Mouse (Mus musculus) lung, embryonic 16.5 days (tissue): ENCODE data around the gene Aspscr1. TPM values are rescaled to one million over a fixed set of nuclear protein-coding genes. Genes with fewer than 3 reads are reported as not detected.
"Not testable (repeated sequence)": the region's sequence is repeated elsewhere in the genome, so short reads cannot be mapped to it uniquely, and the experiment has no call there.

Experiments
- ATAC-seq: fragments of 200-750 bp; cut with Nextera tagmentation; 2 replicates; pipeline ENCODE4 v1.8.0; 2017; ENCODE audit warnings: low read depth, mild to moderate bottlenecking, moderate library complexity
- H3K27ac ChIP-seq: fragments of 300-500 bp; sonication (generic); 2 replicates; pipeline ENCODE4 v1.5.1; 2014; ENCODE audit warnings: mild to moderate bottlenecking, control low read depth, low read length
- H3K27me3 ChIP-seq: fragments of 300-500 bp; sonication (generic); 2 replicates; pipeline ENCODE4 v1.6.1; 2014; ENCODE audit warnings: low read depth, low read length, mixed read lengths; ENCODE audit not compliant: control insufficient read depth, insufficient read depth
- H3K36me3 ChIP-seq: fragments of 300-500 bp; sonication (generic); 2 replicates; pipeline ENCODE4 v1.6.1; 2014; ENCODE audit warnings: low read length; ENCODE audit not compliant: control insufficient read depth, insufficient read depth
- H3K4me1 ChIP-seq: fragments of 300-500 bp; sonication (generic); replicated peaks from 2 replicates; pipeline ENCODE4 v1.6.1; 2014; ENCODE audit warnings: low read length, mixed read lengths; ENCODE audit not compliant: control insufficient read depth, insufficient read depth
- H3K4me2 ChIP-seq: fragments of 300-500 bp; sonication (generic); 2 replicates; pipeline ENCODE4 v1.6.1; 2014; ENCODE audit warnings: low read depth, low read length, control low read depth
- H3K4me3 ChIP-seq: fragments of 300-500 bp; sonication (generic); 2 replicates; pipeline ENCODE4 v1.5.1; 2014; ENCODE audit warnings: mild to moderate bottlenecking, low read length, control low read depth
- H3K9ac ChIP-seq: fragments of 300-500 bp; sonication (generic); 2 replicates; pipeline ENCODE4 v1.6.1; 2014; ENCODE audit warnings: low read length, control low read depth
- H3K9me3 ChIP-seq: fragments of 300-500 bp; sonication (generic); 2 replicates; pipeline ENCODE4 v1.6.1; 2016; ENCODE audit warnings: low read length; ENCODE audit not compliant: control insufficient read depth
- WGBS: fragments of 180-500 bp; shearing (Covaris S2); extraction: QIAGEN DNeasy Blood & Tissue Kit; methylation state at CpG from one replicate; pipeline ENCODE4 v1.1.7; 2014; 5-methylcytosine and 5-hydroxymethylcytosine counted together
- polyA plus RNA-seq: library from polyadenylated mRNA; unstranded; fragments of >200 nt; fragmentation: Nextera tagmentation; extraction: Ambion mirVana; gene quantifications from 2 replicates; pipeline ENCODE4 v1.2.1, GENCODE M21; 2015

The Aspscr1 gene
- polyA plus RNA-seq, 1 experiment from 2014 or later, result 127 TPM

DNA sequence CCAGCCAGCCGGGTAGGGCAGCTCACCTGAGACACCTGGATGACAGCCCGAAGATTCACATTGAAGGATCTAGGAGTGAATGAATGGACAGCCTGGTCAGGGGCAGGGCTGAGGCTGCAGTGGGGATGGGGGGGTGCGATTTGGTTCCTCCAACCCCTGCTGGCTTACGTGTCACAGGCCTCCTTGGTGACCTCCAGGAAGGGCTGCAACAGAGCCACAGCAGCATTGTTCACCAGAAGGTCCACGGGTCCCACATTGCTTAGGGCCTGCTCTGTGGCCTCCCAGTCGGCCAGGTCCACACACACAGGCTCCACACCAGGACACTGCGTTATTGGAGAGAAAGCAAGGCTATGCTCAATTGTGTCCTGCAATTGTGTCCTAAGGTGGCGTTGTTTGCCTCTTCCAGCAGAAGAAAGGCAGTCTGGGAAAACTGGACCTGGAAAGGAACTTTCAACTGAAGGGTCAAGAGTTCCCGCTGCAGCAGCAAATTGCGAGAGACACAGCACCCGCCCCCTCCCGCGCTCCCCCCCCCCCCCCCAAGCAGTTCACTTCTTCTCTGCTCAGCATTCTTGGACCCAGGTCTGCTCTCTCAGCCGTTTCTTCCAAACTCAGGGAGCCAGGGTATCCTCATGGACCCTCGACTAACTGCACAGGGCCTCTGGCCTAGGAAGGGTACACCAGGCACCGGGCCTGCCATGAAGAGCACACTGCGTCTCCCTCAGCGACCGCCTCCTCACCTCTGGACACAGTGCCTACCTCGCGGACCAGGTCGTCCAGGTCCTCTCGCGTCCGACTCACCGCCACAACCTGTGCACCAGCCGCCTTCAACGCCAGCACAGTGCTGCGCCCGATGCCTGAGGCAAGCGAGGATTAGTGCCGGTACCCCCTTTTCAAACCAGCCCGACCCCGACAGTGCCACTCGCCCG, 53.7 kb downstream of the Aspscr1 start:
- peak overlapping the region; percentile 15 for H3K27ac ChIP-seq
- H3K9ac ChIP-seq, result peak overlapping the region; percentile 80
- peak overlapping the region; percentile 86 for H3K4me2 ChIP-seq
- peaks cover 4% of the 10 kb centered on the region for H3K27me3 ChIP-seq
- 19% methylated on average over 33 of the region's 36 CpGs for WGBS
- ATAC-seq, result peak; percentile 46
- H3K4me1 ChIP-seq, result peaks cover 23% of the 10 kb centered on the region
- H3K36me3 ChIP-seq, result no peaks in the 10 kb centered on the region
- H3K4me3 ChIP-seq, result peak overlapping the region; percentile 75
- no peaks in the 10 kb centered on the region for H3K9me3 ChIP-seq

DNA sequence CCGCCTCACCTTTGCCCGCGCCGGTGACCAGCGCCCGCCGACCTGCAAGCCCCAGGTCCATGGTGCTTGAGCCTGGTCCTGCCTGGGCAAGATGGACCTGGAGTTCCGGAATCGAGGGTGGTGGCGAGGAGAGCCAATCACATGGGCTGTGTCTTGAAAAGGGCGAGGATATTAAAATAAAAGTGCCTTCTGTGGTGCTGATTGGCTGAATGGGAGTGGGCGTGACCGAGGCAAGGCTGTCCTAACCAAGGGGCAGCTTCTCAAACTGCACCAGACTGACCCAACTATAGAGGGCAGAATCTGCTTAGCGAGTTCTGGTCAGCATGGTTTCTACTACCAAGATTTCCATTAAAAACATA, 54.4 kb downstream of the Aspscr1 start, which contains the start of gene Dcxr:
Dcxr (minus strand) TSS at position 113 of the 359 bp plus-strand sequence.
- H3K4me3 ChIP-seq, result peak within 1 kb of the TSS; percentile 75
- peak within 1 kb of the TSS; percentile 80 for H3K9ac ChIP-seq
- H3K4me1 ChIP-seq, result peaks cover 18% of the 10 kb centered on the region
- H3K27ac ChIP-seq, result peak within 1 kb of the TSS; percentile 15
- H3K9me3 ChIP-seq, result no peaks in the 10 kb centered on the region
- H3K4me2 ChIP-seq, result peak within 1 kb of the TSS; percentile 86
- 1% methylated on average over 14 of the region's 14 CpGs for WGBS
- H3K27me3 ChIP-seq, result peaks cover 4% of the 10 kb centered on the region
- ATAC-seq, result peak; percentile 93
- no peaks in the 10 kb centered on the region for H3K36me3 ChIP-seq

DNA sequence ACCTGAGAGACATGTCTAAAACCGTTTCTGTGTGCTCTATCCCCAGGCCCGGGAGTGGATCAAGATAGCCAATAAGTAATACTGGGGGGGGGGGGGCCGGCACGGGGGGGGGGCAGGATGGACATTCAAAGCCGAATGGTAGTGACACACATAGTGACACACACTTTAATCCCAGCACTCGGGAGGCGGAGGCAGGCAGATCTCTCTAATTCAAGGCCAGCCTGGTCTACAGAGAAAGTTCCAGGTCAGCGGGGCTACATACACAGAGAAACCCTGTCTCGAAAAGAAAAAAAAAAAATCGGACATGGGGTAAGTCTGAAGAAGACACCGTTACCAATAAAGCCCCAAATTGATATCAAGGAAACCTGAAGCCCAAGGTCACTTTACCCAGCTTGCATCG, 54.8 kb downstream of the Aspscr1 start:
- no peak overlapping the region for H3K4me2 ChIP-seq

DNA sequence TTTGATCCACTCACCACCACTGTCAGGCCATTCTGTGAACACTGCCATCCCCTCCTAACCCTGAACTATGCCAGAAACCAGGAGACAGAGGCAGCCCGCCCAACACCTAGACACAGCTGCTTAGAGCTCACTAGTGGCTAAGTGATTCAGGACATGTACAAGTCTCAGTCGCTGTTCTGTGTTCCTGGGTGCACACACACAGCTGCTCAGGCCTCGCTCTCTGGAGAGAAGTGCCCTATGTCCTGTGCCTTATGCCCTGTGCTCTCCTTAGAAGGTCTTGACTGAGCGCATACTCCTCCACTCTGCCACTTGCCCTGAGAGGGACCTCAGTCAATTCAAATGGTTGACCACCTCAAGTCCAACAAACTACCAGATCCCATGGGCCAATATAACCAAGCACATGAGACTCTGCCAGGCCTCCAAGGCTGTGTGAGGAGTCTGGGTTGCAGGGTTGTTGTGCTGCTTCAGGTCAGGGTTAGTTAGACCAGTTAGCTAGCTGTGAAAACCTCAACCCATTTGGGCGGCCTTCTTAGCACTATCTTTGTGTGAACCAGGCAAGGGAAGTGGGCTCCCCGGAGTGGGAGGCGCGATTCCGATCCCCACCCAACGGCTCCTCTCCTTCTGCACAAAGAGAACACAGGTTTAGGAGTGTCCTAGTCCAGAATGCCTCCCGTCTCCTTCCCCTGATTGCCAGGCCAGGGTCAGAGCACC, 55.9 kb downstream of the Aspscr1 start:
- Histone ChIP-seq H3K27me3 (no peaks in the 10 kb centered on the region), H3K4me1 (peaks cover 25% of the 10 kb centered on the region), H3K9ac (0 out of 2 replicates have a peak overlapping the region, but pooled peaks have one; percentile 20), H3K27ac (peak overlapping the region; percentile 31), H3K9me3 (no peaks in the 10 kb centered on the region), H3K4me3 (no peak overlapping the region), H3K36me3 (no peaks in the 10 kb centered on the region), H3K4me2 (peak overlapping the region; percentile 41; the same call in 1 of the 2 replicates)
- no peak for ATAC-seq
- 70% methylated on average over 11 of the region's 11 CpGs for WGBS

More for the DNA sequence above, 54.8 kb downstream of the Aspscr1 start:
- Histone ChIP-seq H3K4me3 (no peak overlapping the region), H3K4me1 (peaks cover 16% of the 10 kb centered on the region), H3K27me3 (peaks cover 2% of the 10 kb centered on the region; the same call in 1 of the 2 replicates), H3K9me3 (no peaks in the 10 kb centered on the region), H3K9ac (no peak overlapping the region), H3K27ac (no peak overlapping the region), H3K36me3 (no peaks in the 10 kb centered on the region)
- WGBS, result 48% methylated on average over 12 of the region's 12 CpGs
- ATAC-seq, result no peak

DNA sequence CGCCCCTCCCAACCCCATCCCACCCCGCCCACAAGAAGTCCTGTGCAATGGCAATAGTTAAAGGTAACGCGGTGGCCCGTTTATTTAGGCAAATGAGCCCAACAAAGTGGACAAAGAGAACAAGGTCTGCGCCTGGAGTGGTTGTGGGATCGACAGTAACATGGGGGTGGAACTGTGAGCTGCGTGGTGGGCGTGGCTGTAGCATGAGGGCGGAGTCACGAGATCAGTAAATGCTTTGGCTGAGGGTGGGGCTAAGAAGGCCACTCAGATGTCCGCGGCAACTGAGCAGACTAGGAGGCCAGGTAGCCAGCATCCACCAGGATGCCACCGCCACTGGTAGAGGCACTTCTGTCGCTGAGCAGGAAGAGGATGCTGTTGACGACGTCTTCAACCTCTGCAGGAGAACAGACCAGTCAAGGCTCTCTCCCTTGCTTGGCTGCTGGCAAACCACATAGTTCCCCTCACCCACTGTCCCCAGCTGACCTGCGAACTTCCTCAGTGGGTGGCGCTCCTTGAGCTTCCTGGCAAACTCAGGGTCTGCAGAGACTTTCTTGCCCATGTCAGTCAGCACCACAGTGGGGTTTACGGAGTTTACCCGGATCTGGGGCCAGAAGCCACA, 56.8 kb downstream of the Aspscr1 start:
- Histone ChIP-seq H3K4me1 (peaks cover 25% of the 10 kb centered on the region), H3K9ac (0 out of 2 replicates have a peak overlapping the region, but pooled peaks have one; percentile 20), H3K4me2 (peak overlapping the region; percentile 41), H3K27ac (peak overlapping the region; percentile 31; the same call in 1 of the 2 replicates)
- H3K9me3 ChIP-seq, H3K4me3 ChIP-seq, H3K36me3 ChIP-seq, H3K27me3 ChIP-seq: not testable (repeated sequence)
- WGBS, result 4% methylated on average over 18 of the region's 21 CpGs
- ATAC-seq, result 0 out of 2 replicates have a peak, but pooled peaks have one; percentile 39

DNA sequence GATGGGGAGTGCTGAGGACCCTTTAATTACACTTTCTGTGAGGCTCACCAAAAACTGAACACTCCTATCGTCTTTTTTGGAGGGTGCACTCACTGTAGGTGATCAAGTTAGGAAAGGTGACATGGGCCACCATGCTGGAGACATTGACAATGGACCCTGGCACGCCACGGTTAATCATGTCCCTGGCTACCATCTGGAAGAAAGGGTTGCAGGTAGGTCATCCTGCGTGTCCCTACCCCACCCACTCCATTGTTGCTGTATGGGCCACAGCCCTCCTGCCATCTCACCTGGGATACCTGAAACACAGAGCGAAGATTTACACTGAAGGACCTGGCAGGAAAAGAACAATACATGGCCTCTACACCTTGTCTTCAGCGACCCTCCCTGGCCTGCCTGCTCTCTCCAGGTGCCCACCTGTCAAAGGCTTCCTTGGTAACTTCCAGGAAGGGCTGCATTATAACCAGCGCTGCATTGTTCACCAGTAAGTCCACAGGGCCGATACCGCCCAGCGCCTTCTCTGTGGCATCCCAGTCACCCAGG, 57.6 kb downstream of the Aspscr1 start:
- WGBS, result 85% methylated on average over 10 of the region's 10 CpGs
- Histone ChIP-seq H3K9me3 (no peaks in the 10 kb centered on the region), H3K27me3 (no peaks in the 10 kb centered on the region), H3K4me3 (no peak overlapping the region), H3K9ac (no peak overlapping the region), H3K27ac (no peak overlapping the region), H3K4me2 (no peak overlapping the region), H3K36me3 (no peaks in the 10 kb centered on the region), H3K4me1 (peaks cover 25% of the 10 kb centered on the region)
- no peak for ATAC-seq

DNA sequence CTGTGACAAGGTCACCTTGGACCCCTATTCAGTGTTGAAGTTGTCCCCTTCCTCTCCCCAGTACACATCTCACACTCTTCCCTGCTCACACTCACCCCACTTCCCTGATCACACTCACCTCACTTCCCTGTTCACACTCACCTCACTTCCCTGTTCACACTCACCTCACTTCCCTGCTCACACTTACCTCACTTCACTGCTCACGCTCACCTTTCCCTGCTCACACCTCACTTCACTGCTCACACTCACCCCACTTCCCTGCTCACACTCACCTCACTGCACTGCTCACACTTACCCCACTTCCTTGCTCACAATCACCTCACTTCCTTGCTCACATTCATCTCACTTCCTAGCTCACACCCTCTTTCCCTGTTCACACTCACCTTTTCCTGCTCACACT, 58.6 kb downstream of the Aspscr1 start:
- H3K4me2 ChIP-seq, result no peak overlapping the region
- WGBS, result 80% methylated on average over 1 of the region's 1 CpGs
- H3K27ac ChIP-seq, result 0 out of 2 replicates have a peak overlapping the region, but pooled peaks have one; percentile 7
- no peak for ATAC-seq
- H3K36me3 ChIP-seq, result no peaks in the 10 kb centered on the region
- H3K27me3 ChIP-seq, result no peaks in the 10 kb centered on the region
- H3K4me3 ChIP-seq, result no peak overlapping the region
- H3K4me1 ChIP-seq, result peaks cover 22% of the 10 kb centered on the region
- H3K9ac ChIP-seq, result no peak overlapping the region
- no peaks in the 10 kb centered on the region for H3K9me3 ChIP-seq

DNA sequence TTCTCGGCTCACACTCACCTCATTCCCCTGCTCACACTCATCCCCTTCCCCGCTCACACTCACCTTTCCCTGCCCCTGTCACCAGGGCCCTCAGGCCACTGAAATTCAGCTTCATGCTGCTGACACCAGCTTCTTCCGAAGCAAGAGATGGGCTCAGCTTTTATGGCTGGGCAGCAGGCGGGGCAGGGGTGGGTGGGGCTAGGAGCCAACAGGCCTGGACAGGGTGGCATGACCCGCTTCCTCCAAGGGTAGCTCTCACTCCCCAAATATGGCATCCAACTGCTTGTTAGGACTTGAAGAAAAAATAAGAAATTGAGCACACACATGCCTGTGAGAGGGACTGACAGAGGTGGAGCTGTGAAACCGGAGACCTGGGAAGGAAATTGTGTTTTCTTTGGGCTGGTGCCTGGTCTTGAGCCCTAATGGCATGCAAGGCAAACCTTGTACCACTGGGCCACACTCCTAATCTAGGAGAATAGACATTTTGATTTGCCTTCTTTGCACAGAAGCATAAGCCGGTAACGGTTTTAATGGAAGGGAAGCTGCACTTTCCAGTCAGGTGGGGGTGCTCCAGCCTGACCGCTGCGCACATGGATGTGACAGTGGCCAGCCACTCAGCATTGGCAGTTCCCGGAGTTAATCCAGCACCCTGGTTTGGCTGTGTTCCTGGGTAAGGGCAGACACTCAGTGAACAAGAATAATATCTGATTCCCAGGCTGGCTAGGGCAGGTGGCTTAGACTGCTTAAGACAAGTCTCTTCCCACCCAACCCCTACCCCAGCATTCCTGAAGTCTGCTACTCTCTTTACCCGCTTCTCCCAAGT, 59.3 kb downstream of the Aspscr1 start, which contains the start of gene Cbr2:
Cbr2 (minus strand) TSS at position 257 of the 823 bp plus-strand sequence.
- H3K9ac ChIP-seq, result no peak within 1 kb of the TSS
- no peaks in the 10 kb centered on the region for H3K27me3 ChIP-seq
- 68% methylated on average over 12 of the region's 12 CpGs for WGBS
- H3K36me3 ChIP-seq, result no peaks in the 10 kb centered on the region
- no peak within 1 kb of the TSS for H3K4me3 ChIP-seq
- H3K4me1 ChIP-seq, result peaks cover 17% of the 10 kb centered on the region
- H3K4me2 ChIP-seq, result no peak within 1 kb of the TSS
- H3K9me3 ChIP-seq, result no peaks in the 10 kb centered on the region
- ATAC-seq, result no peak
- H3K27ac ChIP-seq, result peak within 1 kb of the TSS; percentile 70
